Mouse (Mus musculus) C2C12 (cell line): Measurements from ENCODE around the gene Ccl5. TPM values are rescaled to one million over a fixed set of nuclear protein-coding genes. Genes with fewer than 3 reads are reported as not detected.
A peak's percentile ranks its signal among the peaks of the same experiment; 100 is the strongest.
"Not testable (repeated sequence)": the region's sequence is repeated elsewhere in the genome, so short reads cannot be mapped to it uniquely, and the experiment has no call there.

ENCODE experiments used
- H3K27me3 ChIP-seq: one replicate; pipeline ENCODE4 v1.6.1; 2011; ENCODE audit not compliant: control insufficient read depth, insufficient read depth, insufficient read length
- H3K36me3 ChIP-seq: one replicate; pipeline ENCODE4 v1.6.1; 2011; ENCODE audit not compliant: control insufficient read depth, insufficient read depth
- H3K4me3 ChIP-seq: one replicate; pipeline ENCODE4 v1.5.1; 2011; ENCODE audit warnings: mild to moderate bottlenecking, control low read depth; ENCODE audit not compliant: poor library complexity, insufficient read depth, severe bottlenecking
- H3K79me2 ChIP-seq: one replicate; pipeline ENCODE4 v1.6.1; 2011; ENCODE audit not compliant: control insufficient read depth, insufficient read depth
- H3K79me3 ChIP-seq: one replicate; pipeline ENCODE4 v1.6.1; 2011; ENCODE audit warnings: low read depth, control low read depth
- H3ac ChIP-seq: one replicate; pipeline ENCODE3; 2011; ENCODE audit warnings: low read depth; ENCODE audit not compliant: control insufficient read depth, insufficient read length
- CEBPB ChIP-seq: IDR thresholded peaks from one replicate; pipeline ENCODE4 v1.6.1; 2011; ENCODE audit warnings: low read depth, mild to moderate bottlenecking, control low read depth, moderate library complexity
- CTCF ChIP-seq: IDR thresholded peaks from one replicate; pipeline ENCODE4 v1.5.1; 2011; ENCODE audit not compliant: control insufficient read depth, insufficient read depth, insufficient read length
- FOSL1 ChIP-seq: IDR thresholded peaks from one replicate; pipeline ENCODE4 v1.8.0; 2011; ENCODE audit warnings: mild to moderate bottlenecking, low read length; ENCODE audit not compliant: poor library complexity, insufficient read depth, severe bottlenecking
- MAX ChIP-seq: IDR thresholded peaks from one replicate; pipeline ENCODE4 v1.6.1; 2011; ENCODE audit warnings: mild to moderate bottlenecking, control low read depth
- MYOD1 ChIP-seq: IDR thresholded peaks from one replicate; pipeline ENCODE4 v1.6.1; 2011; ENCODE audit warnings: low read depth; ENCODE audit not compliant: control insufficient read depth, insufficient read length
- MYOG ChIP-seq: IDR thresholded peaks from one replicate; pipeline ENCODE4 v1.6.1; 2011; ENCODE audit not compliant: control insufficient read depth, insufficient read length; ENCODE audit errors: extremely low read depth
- USF1 ChIP-seq: IDR thresholded peaks from one replicate; pipeline ENCODE4 v1.6.1; 2011; ENCODE audit warnings: low read depth, mild to moderate bottlenecking, control low read depth, moderate library complexity
- polyA plus RNA-seq: library from polyadenylated mRNA; unstranded; fragments of >200 nt; fragmentation: generic; extraction: Trizol; gene quantifications from one replicate; pipeline ENCODE4 v1.2.1, GENCODE M21; 2012; ENCODE audit warnings: missing spikeins

Gene Ccl5
- polyA plus RNA-seq, 1 experiment = 0.13 TPM

DNA sequence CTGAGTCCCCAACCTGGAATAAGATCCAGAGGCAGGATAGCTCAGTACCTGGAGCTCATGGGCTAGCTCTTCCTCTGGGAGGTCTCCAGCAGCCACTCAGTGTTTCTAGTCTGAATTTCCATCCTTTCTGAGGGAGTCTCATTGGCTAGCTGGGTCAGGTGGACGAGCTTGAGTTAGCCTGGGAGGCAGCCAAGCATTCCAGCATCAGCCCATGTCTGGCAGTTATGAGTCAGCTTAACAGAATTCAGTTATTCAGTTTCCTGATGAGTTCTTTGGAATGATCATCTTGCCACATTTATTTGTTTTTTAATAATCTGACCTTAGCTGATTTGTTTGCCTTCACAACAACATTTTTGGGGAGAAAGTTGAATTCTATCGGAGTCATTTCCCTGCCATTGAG, 33.4 kb upstream of the Ccl5 start:
- no peaks in the 10 kb centered on the region for H3K79me3 ChIP-seq

DNA sequence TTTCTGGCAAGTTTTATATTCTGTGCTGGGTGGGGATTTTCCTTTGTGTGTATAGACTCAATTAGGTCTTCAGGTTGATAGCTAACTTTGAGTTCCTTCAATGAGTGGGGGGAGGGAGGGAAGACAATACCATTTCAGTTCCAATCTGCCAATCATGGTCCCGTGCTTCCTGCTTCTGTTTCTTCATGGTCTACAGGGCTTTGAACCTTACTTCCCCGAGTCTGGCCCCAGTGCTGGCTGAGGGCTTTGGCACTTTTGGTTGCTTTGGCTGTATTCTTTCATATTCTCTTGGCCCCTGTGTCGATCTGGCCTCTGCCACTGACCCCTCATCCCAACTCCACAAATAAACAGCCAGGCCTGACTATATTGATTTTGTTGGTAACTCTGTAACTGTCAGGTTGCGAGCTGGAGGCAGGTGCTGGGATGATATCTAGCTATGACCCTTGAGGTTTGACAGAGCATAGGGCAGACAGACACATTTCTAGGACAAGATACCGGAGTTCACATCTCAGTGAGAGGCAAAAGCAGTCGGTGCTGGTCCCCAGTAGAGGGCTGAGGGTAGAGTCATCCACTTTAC, 32.1 kb upstream of the Ccl5 start:
- Histone ChIP-seq H3K36me3 (no peaks in the 10 kb centered on the region), H3ac (no peak overlapping the region), H3K79me3 (no peaks in the 10 kb centered on the region), H3K27me3 (no peaks in the 10 kb centered on the region), H3K79me2 (no peaks in the 10 kb centered on the region), H3K4me3 (no peak overlapping the region)
- TF ChIP-seq MYOG (no peak), MYOD1 (no peak), CTCF (no peak)

More for the DNA sequence above, 33.4 kb upstream of the Ccl5 start:
- H3K79me2 ChIP-seq = no peaks in the 10 kb centered on the region
- no peak overlapping the region for H3ac ChIP-seq
- H3K4me3 ChIP-seq = no peak overlapping the region
- H3K27me3 ChIP-seq = no peaks in the 10 kb centered on the region
- no peaks in the 10 kb centered on the region for H3K36me3 ChIP-seq
- no peak for TF ChIP-seq MYOD1
- peak; percentile 87 for TF ChIP-seq USF1
- peak; percentile 17 for TF ChIP-seq MAX

DNA sequence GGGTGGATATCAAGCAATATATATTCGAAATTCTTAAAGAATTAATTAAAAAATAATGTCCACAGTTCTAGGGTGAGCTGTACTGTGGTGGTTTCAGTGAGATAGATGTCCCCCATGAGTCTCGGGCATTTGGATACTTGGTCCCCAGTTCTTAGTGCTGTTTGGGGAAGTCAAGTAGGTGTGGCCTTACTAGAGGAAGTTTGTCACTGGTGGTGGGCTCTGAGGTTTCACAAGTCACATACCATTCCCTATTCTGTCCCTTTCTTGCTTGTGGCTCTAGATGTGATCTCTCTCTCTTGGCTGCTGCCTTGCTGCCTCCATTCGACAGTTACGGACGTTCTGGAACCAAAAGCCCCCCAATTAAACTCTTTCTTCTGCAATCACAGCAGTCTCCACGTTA, 30.1 kb upstream of the Ccl5 start:
- no peaks in the 10 kb centered on the region for H3K27me3 ChIP-seq
- TF ChIP-seq MYOG (no peak), MYOD1 (no peak), MAX (no peak), CEBPB (no peak), CTCF (no peak), FOSL1 (no peak), USF1 (no peak)
- no peak overlapping the region for H3ac ChIP-seq
- H3K79me2 ChIP-seq = no peaks in the 10 kb centered on the region
- H3K4me3 ChIP-seq = no peak overlapping the region
- no peaks in the 10 kb centered on the region for H3K79me3 ChIP-seq
- H3K36me3 ChIP-seq = no peaks in the 10 kb centered on the region

DNA sequence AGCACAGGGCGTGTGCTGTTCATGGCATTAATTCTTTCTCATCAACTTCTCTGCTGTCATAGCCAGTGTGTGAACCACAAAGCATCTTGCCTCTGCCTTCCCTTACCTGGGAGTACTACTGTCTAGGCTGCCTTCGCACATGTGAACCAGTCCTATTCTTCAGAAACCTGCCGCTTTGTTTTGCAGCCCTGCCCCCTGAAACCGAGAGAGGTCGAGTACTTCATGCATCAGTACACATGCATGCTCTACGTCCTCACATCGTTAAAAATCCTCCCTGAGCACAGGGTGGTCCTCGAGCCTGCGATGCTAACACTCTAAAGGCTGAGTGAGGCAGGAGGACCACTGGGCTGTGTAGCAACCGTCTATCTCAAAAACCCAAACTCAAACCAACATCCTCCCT, 26.8 kb upstream of the Ccl5 start:
- no peak for TF ChIP-seq MAX
- no peak for TF ChIP-seq MYOD1
- no peak for TF ChIP-seq FOSL1
- TF ChIP-seq CTCF = no peak
- TF ChIP-seq USF1 = no peak
- TF ChIP-seq CEBPB = no peak
- no peak for TF ChIP-seq MYOG
- Histone ChIP-seq H3K79me2 (no peaks in the 10 kb centered on the region), H3K79me3 (no peaks in the 10 kb centered on the region)

DNA sequence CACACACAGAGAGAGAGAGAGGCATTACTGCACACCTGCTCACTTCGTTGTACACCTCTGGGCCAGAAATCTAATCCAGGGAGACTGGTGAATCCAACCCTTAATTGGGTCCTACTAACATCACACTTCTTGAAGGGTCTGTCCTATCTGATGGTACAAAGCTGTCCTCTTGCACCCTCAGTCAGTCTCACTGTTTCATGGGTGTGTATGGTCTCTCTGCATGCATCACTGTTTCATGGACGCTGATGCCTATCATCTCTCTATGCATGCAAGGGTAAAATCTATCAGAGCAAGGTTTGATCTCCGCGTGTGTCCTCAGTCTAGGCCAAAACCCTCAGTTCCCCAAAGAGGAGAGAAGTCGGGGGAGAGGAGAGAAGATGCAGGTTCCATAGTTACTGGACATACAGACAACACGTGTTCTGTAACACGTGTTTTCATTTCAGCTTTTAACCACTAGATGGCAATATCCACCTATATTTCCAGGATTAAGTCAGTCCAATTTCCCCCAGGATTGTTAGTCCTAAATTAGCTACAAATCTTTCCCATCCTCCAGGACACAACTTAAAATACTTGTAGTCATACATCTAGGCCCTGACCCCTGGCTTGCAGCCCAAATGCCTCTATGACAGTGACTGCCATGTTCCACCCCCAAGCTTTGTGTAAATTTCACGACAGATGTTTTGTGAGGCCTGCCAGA, 25.9 kb upstream of the Ccl5 start:
- no peaks in the 10 kb centered on the region for H3K27me3 ChIP-seq
- TF ChIP-seq FOSL1 (no peak), MYOD1 (no peak), MYOG (no peak), CTCF (no peak), CEBPB (no peak), USF1 (peak; percentile 83), MAX (peak; percentile 98)
- H3K36me3 ChIP-seq = no peaks in the 10 kb centered on the region
- no peak overlapping the region for H3K4me3 ChIP-seq
- no peaks in the 10 kb centered on the region for H3K79me3 ChIP-seq
- H3ac ChIP-seq = no peak overlapping the region
- H3K79me2 ChIP-seq = no peaks in the 10 kb centered on the region

More for the DNA sequence above, 26.8 kb upstream of the Ccl5 start:
- H3K27me3 ChIP-seq = no peaks in the 10 kb centered on the region
- no peaks in the 10 kb centered on the region for H3K36me3 ChIP-seq
- no peak overlapping the region for H3K4me3 ChIP-seq
- no peak overlapping the region for H3ac ChIP-seq

DNA sequence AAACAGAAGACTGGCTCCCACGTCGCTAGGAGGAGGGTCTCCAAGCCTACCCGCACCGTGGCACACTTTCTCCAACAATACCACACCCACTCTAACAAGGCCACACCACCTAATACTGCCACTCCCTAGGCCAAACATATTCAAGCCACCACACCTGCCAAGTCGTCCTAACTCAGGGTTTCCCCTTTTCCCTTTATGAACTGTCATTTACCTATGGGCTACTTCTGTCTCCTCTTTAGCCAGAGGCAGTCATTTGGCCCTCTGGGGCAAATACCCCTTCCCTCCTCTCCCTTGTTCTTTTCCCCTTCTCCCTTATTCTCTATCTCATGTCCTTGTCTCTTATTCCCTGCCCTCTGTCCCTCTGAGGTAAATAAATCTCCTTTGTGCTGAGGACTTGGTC, 21.4 kb upstream of the Ccl5 start:
- H3K79me3 ChIP-seq = no peaks in the 10 kb centered on the region
- no peaks in the 10 kb centered on the region for H3K79me2 ChIP-seq
- no peaks in the 10 kb centered on the region for H3K36me3 ChIP-seq
- TF ChIP-seq CEBPB = no peak
- no peak for TF ChIP-seq USF1
- no peak for TF ChIP-seq MYOG
- no peak for TF ChIP-seq MAX
- TF ChIP-seq FOSL1 = no peak
- TF ChIP-seq MYOD1 = no peak
- TF ChIP-seq CTCF = no peak
- no peaks in the 10 kb centered on the region for H3K27me3 ChIP-seq
- no peak overlapping the region for H3K4me3 ChIP-seq
- no peak overlapping the region for H3ac ChIP-seq

DNA sequence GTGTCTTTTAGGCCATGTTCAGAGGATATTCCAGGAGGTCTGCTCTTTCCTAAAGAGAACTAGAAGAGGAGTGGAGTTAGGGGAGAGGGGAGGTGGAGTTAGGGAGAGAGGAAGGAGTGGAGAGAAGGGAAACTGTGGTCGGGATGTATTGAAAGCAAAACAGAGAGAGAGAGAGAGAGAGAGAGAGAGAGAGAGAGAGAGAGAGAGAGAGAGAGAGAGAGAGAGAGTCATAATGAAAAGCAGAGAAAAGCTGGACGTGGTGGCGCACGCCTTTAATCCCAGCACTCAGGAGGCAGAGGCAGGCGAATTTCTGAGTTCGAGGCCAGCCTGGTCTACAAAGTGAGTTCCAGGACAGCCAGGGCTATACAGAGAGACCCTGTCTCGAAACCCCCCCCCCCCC, 20.7 kb upstream of the Ccl5 start:
- not testable (repeated sequence) for H3K27me3 ChIP-seq, H3K4me3 ChIP-seq, H3K79me2 ChIP-seq, H3K79me3 ChIP-seq, H3ac ChIP-seq, H3K36me3 ChIP-seq
